Mouse (Mus musculus): ENCODE measurements at regions not wholly inside any gene's neighbourhood (a gene's known extent, or its start where the extent isn't known, plus 50 kb on each side); places are given as distances from the start of the nearest gene placed in this dataset.

DNA sequence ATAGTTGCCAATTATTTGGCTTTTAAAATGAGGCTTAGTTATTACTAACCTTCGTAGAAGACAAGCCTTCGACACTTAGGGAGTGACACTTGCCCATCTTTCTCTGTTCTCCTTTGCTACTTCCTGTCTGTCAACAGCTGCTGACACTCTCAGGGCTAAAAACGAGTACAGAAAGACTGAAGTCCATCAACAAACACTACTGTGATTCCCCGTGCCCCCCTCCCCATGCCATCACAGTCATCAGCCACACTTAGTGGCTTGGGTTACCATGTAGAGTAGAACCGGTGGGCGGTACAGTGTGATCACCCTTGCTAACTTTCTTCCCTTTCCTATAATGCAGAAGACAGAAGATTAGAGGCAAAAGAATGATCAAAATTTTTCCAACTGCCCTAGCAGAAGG is 402.4 kb downstream of the Atp23 start:
- no peak for DNase-seq (ENCODE audit: low read depth, low spot score)

- no peak for DNase-seq (ENCODE audit: low read depth, low spot score)
Observed at GRCm38 (mm10) chr10:126493734-126494133, 407.4 kb downstream of the Atp23 start.

- no peak for DNase-seq (ENCODE audit: low read depth, low spot score)
Observed at GRCm38 (mm10) chr10:126492211-126492610, 408.9 kb downstream of the Atp23 start.

DNA sequence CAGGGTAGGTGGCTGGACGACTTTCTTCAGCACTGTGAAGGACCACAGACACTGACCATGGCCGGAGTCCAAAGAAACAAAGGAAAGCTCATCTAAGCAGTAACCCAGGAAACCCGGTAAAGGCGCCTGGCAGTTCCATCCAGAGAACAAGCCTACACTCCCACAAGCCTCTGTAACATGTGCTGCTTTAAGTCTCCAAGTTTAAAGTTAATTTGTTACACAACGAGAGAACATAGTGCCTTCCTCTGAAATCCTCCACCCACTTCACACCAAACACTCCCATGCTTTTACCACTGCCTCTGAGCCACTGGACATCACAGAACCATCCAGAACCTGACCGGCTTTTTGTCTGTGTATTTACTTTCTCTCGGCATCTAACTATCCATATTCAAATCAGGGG is 416.0 kb downstream of the Atp23 start:
- DNase-seq (ENCODE audit: low read depth, low spot score) = peak; percentile 53

- no peak for DNase-seq (ENCODE audit: low read depth, low spot score)
Observed at GRCm38 (mm10) chr10:126483479-126483878, 417.7 kb downstream of the Atp23 start.

GRCm38 (mm10) chr10:126480382-126480781 is 420.8 kb downstream of the Atp23 start:
- no peak for DNase-seq (ENCODE audit: low read depth, low spot score)

- DNase-seq (ENCODE audit: low read depth, low spot score) = no peak
Observed at GRCm38 (mm10) chr10:126479743-126480142, 421.4 kb downstream of the Atp23 start.

DNA sequence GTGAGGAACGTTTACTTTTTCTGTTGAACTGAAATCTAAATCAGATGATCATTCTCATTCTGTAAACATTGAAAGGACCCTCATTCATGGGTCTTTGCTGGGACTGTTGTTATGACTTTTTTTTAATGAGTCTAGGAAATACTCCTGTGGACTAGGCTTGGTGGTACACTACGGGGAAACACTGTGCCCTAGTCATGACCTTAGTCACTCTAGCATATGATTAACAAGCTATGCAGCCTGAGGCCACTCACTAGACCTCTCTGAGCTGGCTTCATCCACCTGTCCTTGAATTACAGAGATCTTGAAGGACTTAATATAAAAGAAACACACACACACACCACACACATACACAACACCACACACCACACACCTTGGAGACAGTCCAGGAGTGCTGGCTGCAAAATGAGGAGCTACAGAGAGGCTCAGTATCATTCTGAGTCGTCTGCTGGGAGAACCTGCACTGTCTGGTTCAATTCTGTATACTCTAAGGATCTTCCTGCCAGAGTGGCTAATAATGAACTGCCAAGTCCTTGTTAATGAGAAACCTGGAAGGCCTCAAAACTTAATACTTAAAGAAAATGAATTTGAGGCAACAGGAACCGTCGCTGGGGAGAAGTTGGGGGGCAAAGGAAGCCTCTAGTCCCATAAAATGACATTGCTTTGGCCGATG is 428.0 kb downstream of the Atp23 start:
- DNase-seq (ENCODE audit: low read depth, low spot score) = no peak

DNA sequence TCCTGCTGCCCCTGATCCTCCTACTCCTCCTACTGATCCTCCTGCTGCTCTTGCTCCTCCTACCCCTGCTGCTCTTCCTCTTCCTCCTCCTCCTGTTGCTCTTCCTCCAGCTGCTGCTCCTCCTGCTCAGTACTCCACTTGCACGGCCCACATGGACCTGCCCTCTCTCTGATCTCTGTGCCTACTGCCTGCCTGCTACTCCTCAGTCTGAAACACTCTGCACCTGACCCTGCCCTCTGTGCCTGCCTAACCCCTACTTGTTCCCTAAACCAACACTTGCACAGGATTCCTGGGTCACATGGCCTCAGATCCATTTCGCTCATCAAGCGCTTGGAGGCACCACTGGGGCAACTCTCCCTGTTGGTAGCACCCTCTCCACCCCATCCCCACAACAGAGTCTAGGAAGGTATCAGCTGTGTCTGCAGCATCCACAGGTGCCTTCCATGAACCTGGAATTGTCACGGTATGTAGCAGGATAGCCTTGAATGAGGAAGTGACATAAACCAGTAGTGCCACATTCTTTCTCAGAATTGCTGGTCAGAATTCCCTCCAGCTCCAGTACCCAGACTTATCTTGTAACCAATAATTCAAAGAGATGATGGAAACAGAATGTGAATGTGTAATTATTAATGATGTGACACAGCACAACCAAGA is 430.2 kb downstream of the Atp23 start:
- DNase-seq (ENCODE audit: low read depth, low spot score) = no peak

- DNase-seq (ENCODE audit: low read depth, low spot score) = no peak
Observed at GRCm38 (mm10) chr10:126462770-126463169, 438.4 kb downstream of the Atp23 start.

- peak; percentile 39 for DNase-seq (ENCODE audit: low read depth, low spot score)
Observed at GRCm38 (mm10) chr10:126458523-126458922, 442.6 kb downstream of the Atp23 start.

- DNase-seq (ENCODE audit: low read depth, low spot score) = no peak
Observed at GRCm38 (mm10) chr10:126452757-126453528, 448.2 kb downstream of the Atp23 start.

GRCm38 (mm10) chr10:126452057-126452622 is 449.0 kb downstream of the Atp23 start:
- no peak for DNase-seq (ENCODE audit: low read depth, low spot score)

DNA sequence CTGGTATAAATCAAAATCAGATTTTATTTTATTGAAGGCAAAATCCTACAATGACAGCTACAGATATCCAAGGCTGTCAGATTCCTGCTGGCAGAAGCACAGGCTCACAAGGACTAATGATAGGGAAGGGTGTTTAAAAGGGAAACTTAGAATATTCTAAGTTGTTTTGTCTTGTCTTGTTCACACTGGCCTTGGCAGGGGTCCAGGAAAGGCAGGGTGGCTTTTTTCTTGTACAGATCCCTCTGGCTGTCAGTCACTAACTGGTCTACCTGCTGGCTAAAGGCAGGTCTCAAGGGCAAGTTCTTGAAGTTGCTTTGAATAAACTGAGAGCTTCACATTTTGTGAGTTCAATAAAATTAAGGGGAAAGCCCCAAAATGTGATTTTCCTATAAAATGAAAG is 465.3 kb downstream of the Lrig3 start:
- DNase-seq (ENCODE audit: low read depth, low spot score) = no peak

DNA sequence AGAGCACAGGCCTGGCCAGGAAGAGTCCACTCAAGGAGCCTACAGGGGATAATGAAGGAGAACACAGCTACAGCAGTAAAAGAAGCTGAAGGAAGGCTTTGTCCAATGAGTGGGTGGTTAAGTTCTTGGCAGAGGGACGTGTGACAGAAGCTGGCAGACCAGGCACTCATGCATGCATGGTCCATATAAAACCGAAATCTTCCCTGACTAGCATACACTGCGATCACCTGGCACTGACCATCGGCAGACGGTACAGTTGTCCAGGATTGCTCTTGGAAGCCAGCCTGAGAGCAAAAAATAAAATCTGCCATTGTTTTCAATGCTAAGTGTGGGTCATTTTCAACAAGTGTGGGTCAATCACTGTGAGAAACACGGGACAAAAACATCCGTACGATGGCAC is 464.4 kb downstream of the Lrig3 start:
- DNase-seq (ENCODE audit: low read depth, low spot score) = no peak

GRCm38 (mm10) chr10:126429502-126429901 is 463.5 kb downstream of the Lrig3 start:
- DNase-seq (ENCODE audit: low read depth, low spot score) = no peak

GRCm38 (mm10) chr10:126422066-126422465 is 456.1 kb downstream of the Lrig3 start:
- DNase-seq (ENCODE audit: low read depth, low spot score) = no peak

DNA sequence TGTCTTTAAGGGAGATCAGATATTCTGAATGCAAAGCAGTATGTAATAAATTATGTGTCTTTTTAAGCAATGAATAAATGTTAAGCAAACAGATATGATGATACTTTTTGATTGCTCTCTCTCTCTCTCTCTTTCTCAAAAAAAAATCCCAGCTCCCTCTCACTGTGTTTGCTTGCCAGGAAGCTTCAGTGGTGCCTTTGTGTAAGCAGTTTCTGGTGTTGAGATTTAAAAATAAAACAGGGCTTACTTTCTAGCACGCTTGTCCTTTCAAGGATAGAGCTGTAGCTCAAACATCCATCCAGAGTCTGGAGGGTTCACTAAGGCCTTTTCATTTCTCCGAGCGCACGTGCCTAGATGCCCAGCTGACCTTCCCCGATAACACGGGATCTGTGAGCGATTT is 447.8 kb downstream of the Lrig3 start:
- DNase-seq (ENCODE audit: low read depth, low spot score) = peak; percentile 34

- no peak for DNase-seq (ENCODE audit: low read depth, low spot score)
Observed at GRCm38 (mm10) chr10:126392235-126392634, 426.3 kb downstream of the Lrig3 start.

GRCm38 (mm10) chr10:126391770-126392169 is 425.8 kb downstream of the Lrig3 start:
- no peak for DNase-seq (ENCODE audit: low read depth, low spot score)

GRCm38 (mm10) chr10:126386430-126386829 is 420.5 kb downstream of the Lrig3 start:
- DNase-seq (ENCODE audit: low read depth, low spot score) = no peak

- no peak for DNase-seq (ENCODE audit: low read depth, low spot score)
Observed at GRCm38 (mm10) chr10:126385644-126386043, 419.7 kb downstream of the Lrig3 start.
